Mouse (Mus musculus): Measurements from ENCODE around the gene Cbln3. TPM values are rescaled to one million over a fixed set of nuclear protein-coding genes. Genes with fewer than 3 reads are reported as not detected.

Cbln3 gene
- polyA plus RNA-seq, 1 experiment from 2014 or later = 0.56 TPM

GRCm38 (mm10) chr14:55857588-55857987, 26.6 kb downstream of the Cbln3 start:
- Histone ChIP-seq H3K27ac (ENCODE audit: low read depth, low read length) (no peak overlapping the region), H3K9me3 (ENCODE audit: control insufficient read depth, low read length) (no peaks in the 10 kb centered on the region), H3K4me2 (ENCODE audit: low read length) (peak overlapping the region; percentile 23; the same call in 1 of the 2 replicates), H3K36me3 (ENCODE audit: control insufficient read depth, insufficient read depth, low read length) (no peaks in the 10 kb centered on the region), H3K4me1 (ENCODE audit: control insufficient read depth, insufficient read depth, low read depth, low read length) (peaks cover 43% of the 10 kb centered on the region), H3K9ac (ENCODE audit: low read depth, low read length) (no peak overlapping the region), H3K4me3 (ENCODE audit: low read length) (no peak overlapping the region), H3K27me3 (replicated peaks; ENCODE audit: control insufficient read depth, insufficient read depth, low read length) (no peaks in the 10 kb centered on the region)
- no peak for ATAC-seq
- 69% methylated on average over 4 of the region's 4 CpGs for WGBS

GRCm38 (mm10) chr14:55855101-55855561, 29.1 kb downstream of the Cbln3 start:
- H3K27ac ChIP-seq (ENCODE audit: low read depth, low read length) = peak overlapping the region; percentile 84
- ATAC-seq = peak; percentile 13
- H3K4me2 ChIP-seq (ENCODE audit: low read length) = peak overlapping the region; percentile 74
- H3K36me3 ChIP-seq (ENCODE audit: control insufficient read depth, insufficient read depth, low read length) = no peaks in the 10 kb centered on the region
- no peaks in the 10 kb centered on the region for H3K27me3 ChIP-seq (replicated peaks; ENCODE audit: control insufficient read depth, insufficient read depth, low read length)
- H3K9me3 ChIP-seq (ENCODE audit: control insufficient read depth, low read length) = no peaks in the 10 kb centered on the region
- peak overlapping the region; percentile 84 for H3K9ac ChIP-seq (ENCODE audit: low read depth, low read length)
- H3K4me3 ChIP-seq (ENCODE audit: low read length) = peak overlapping the region; percentile 54
- 1% methylated on average over 4 of the region's 4 CpGs for WGBS
- peaks cover 42% of the 10 kb centered on the region for H3K4me1 ChIP-seq (ENCODE audit: control insufficient read depth, insufficient read depth, low read depth, low read length)

GRCm38 (mm10) chr14:55854406-55855100, 29.6 kb downstream of the Cbln3 start:
- peak; percentile 9; the same call in 1 of the 2 replicates for ATAC-seq

GRCm38 (mm10) chr14:55853621-55854285, 30.4 kb downstream of the Cbln3 start, which contains the start of gene Nynrin:
Gene Nynrin, plus strand, starts transcription at chr14:55854010.
- H3K4me1 ChIP-seq (ENCODE audit: control insufficient read depth, insufficient read depth, low read depth, low read length) = peaks cover 38% of the 10 kb centered on the region
- H3K9ac ChIP-seq (ENCODE audit: low read depth, low read length) = peak within 1 kb of the TSS; percentile 84
- H3K9me3 ChIP-seq (ENCODE audit: control insufficient read depth, low read length) = no peaks in the 10 kb centered on the region
- peak within 1 kb of the TSS; percentile 74 for H3K4me2 ChIP-seq (ENCODE audit: low read length)
- peak within 1 kb of the TSS; percentile 54 for H3K4me3 ChIP-seq (ENCODE audit: low read length)
- no peaks in the 10 kb centered on the region for H3K36me3 ChIP-seq (ENCODE audit: control insufficient read depth, insufficient read depth, low read length)
- ATAC-seq = peak; percentile 82
- no peaks in the 10 kb centered on the region for H3K27me3 ChIP-seq (replicated peaks; ENCODE audit: control insufficient read depth, insufficient read depth, low read length)
- 1% methylated on average over 32 of the region's 33 CpGs for WGBS
- peak within 1 kb of the TSS; percentile 84 for H3K27ac ChIP-seq (ENCODE audit: low read depth, low read length)

More at GRCm38 (mm10) chr14:55854406-55855100, 29.6 kb downstream of the Cbln3 start:
- peak overlapping the region; percentile 54 for H3K4me3 ChIP-seq (ENCODE audit: low read length)
- WGBS = 0% methylated on average over 9 of the region's 9 CpGs
- peak overlapping the region; percentile 84 for H3K9ac ChIP-seq (ENCODE audit: low read depth, low read length)
- no peaks in the 10 kb centered on the region for H3K27me3 ChIP-seq (replicated peaks; ENCODE audit: control insufficient read depth, insufficient read depth, low read length)
- peak overlapping the region; percentile 74 for H3K4me2 ChIP-seq (ENCODE audit: low read length)
- no peaks in the 10 kb centered on the region for H3K9me3 ChIP-seq (ENCODE audit: control insufficient read depth, low read length)
- peaks cover 42% of the 10 kb centered on the region for H3K4me1 ChIP-seq (ENCODE audit: control insufficient read depth, insufficient read depth, low read depth, low read length)
- H3K36me3 ChIP-seq (ENCODE audit: control insufficient read depth, insufficient read depth, low read length) = no peaks in the 10 kb centered on the region
- H3K27ac ChIP-seq (ENCODE audit: low read depth, low read length) = peak overlapping the region; percentile 84

- Histone ChIP-seq H3K9me3 (ENCODE audit: control insufficient read depth, low read length) (no peaks in the 10 kb centered on the region), H3K4me1 (ENCODE audit: control insufficient read depth, insufficient read depth, low read depth, low read length) (peaks cover 38% of the 10 kb centered on the region), H3K27me3 (replicated peaks; ENCODE audit: control insufficient read depth, insufficient read depth, low read length) (no peaks in the 10 kb centered on the region), H3K9ac (ENCODE audit: low read depth, low read length) (peak overlapping the region; percentile 84), H3K36me3 (ENCODE audit: control insufficient read depth, insufficient read depth, low read length) (no peaks in the 10 kb centered on the region), H3K27ac (ENCODE audit: low read depth, low read length) (peak overlapping the region; percentile 84), H3K4me3 (ENCODE audit: low read length) (peak overlapping the region; percentile 54), H3K4me2 (ENCODE audit: low read length) (peak overlapping the region; percentile 74)
- ATAC-seq = peak; percentile 87
- WGBS = 5% methylated on average over 11 of the region's 11 CpGs
Observed at GRCm38 (mm10) chr14:55852646-55853551, 31.3 kb downstream of the Cbln3 start.

- Histone ChIP-seq H3K9me3 (ENCODE audit: control insufficient read depth, low read length) (no peaks in the 10 kb centered on the region), H3K9ac (ENCODE audit: low read depth, low read length) (no peak overlapping the region), H3K27me3 (replicated peaks; ENCODE audit: control insufficient read depth, insufficient read depth, low read length) (no peaks in the 10 kb centered on the region), H3K4me1 (ENCODE audit: control insufficient read depth, insufficient read depth, low read depth, low read length) (peaks cover 22% of the 10 kb centered on the region), H3K4me2 (ENCODE audit: low read length) (no peak overlapping the region), H3K36me3 (ENCODE audit: control insufficient read depth, insufficient read depth, low read length) (no peaks in the 10 kb centered on the region), H3K27ac (ENCODE audit: low read depth, low read length) (no peak overlapping the region), H3K4me3 (ENCODE audit: low read length) (no peak overlapping the region)
- no peak for ATAC-seq
- 60% methylated on average over 6 of the region's 6 CpGs for WGBS
Observed at GRCm38 (mm10) chr14:55850885-55851284, 33.3 kb downstream of the Cbln3 start.

- no peaks in the 10 kb centered on the region for H3K27me3 ChIP-seq (replicated peaks; ENCODE audit: control insufficient read depth, insufficient read depth, low read length)
- H3K9ac ChIP-seq (ENCODE audit: low read depth, low read length) = no peak overlapping the region
Observed at GRCm38 (mm10) chr14:55845506-55846294, 38.5 kb downstream of the Cbln3 start.

GRCm38 (mm10) chr14:55842794-55843193, 41.4 kb downstream of the Cbln3 start:
- H3K4me3 ChIP-seq (ENCODE audit: low read length) = no peak overlapping the region
- no peaks in the 10 kb centered on the region for H3K4me1 ChIP-seq (ENCODE audit: control insufficient read depth, insufficient read depth, low read depth, low read length)
- no peaks in the 10 kb centered on the region for H3K9me3 ChIP-seq (ENCODE audit: control insufficient read depth, low read length)
- H3K27me3 ChIP-seq (replicated peaks; ENCODE audit: control insufficient read depth, insufficient read depth, low read length) = no peaks in the 10 kb centered on the region
- H3K4me2 ChIP-seq (ENCODE audit: low read length) = no peak overlapping the region
- no peak overlapping the region for H3K9ac ChIP-seq (ENCODE audit: low read depth, low read length)
- H3K27ac ChIP-seq (ENCODE audit: low read depth, low read length) = no peak overlapping the region
- H3K36me3 ChIP-seq (ENCODE audit: control insufficient read depth, insufficient read depth, low read length) = no peaks in the 10 kb centered on the region
- ATAC-seq = no peak
- WGBS = 77% methylated on average over 4 of the region's 4 CpGs

More at GRCm38 (mm10) chr14:55845506-55846294, 38.5 kb downstream of the Cbln3 start:
- no peak overlapping the region for H3K4me2 ChIP-seq (ENCODE audit: low read length)
- 71% methylated on average over 9 of the region's 9 CpGs for WGBS
- H3K27ac ChIP-seq (ENCODE audit: low read depth, low read length) = no peak overlapping the region
- H3K4me1 ChIP-seq (ENCODE audit: control insufficient read depth, insufficient read depth, low read depth, low read length) = no peaks in the 10 kb centered on the region
- no peak for ATAC-seq
- H3K9me3 ChIP-seq (ENCODE audit: control insufficient read depth, low read length) = no peaks in the 10 kb centered on the region
- no peak overlapping the region for H3K4me3 ChIP-seq (ENCODE audit: low read length)
- no peaks in the 10 kb centered on the region for H3K36me3 ChIP-seq (ENCODE audit: control insufficient read depth, insufficient read depth, low read length)

Data from hindbrain, embryonic 16.5 days (tissue).